Mouse (Mus musculus) cortical plate, adult 2 months (tissue): ENCODE measurements around the gene Galnt10. TPM values are rescaled to one million over a fixed set of nuclear protein-coding genes. Genes with fewer than 3 reads are reported as not detected.

Experiments
- H3K27ac ChIP-seq: fragments of 200-500 bp; 2 replicates; pipeline ENCODE4 v1.5.1; 2012; ENCODE audit warnings: low read length, control low read depth, inconsistent platforms; ENCODE audit not compliant: insufficient read depth
- H3K4me1 ChIP-seq: fragments of 200-500 bp; 2 replicates; pipeline ENCODE4 v1.6.1; 2011; ENCODE audit warnings: low read length; ENCODE audit not compliant: control insufficient read depth, insufficient read depth
- H3K4me3 ChIP-seq: fragments of 200-500 bp; 2 replicates; pipeline ENCODE4 v1.5.1; 2011; ENCODE audit warnings: mild to moderate bottlenecking, low read length, control low read depth; ENCODE audit not compliant: insufficient read depth
- CTCF ChIP-seq: fragments of 200-500 bp; IDR thresholded peaks from 2 replicates; pipeline ENCODE4 v1.5.1; 2011; ENCODE audit warnings: mild to moderate bottlenecking, control low read depth, low read length; ENCODE audit not compliant: insufficient read depth; ENCODE audit errors: extremely low read depth
- POLR2A ChIP-seq: fragments of 200-500 bp; IDR thresholded peaks from 2 replicates; pipeline ENCODE4 v1.6.1; 2011; ENCODE audit warnings: mild to moderate bottlenecking, low read length, control low read depth; ENCODE audit not compliant: insufficient read depth; ENCODE audit errors: extremely low read depth
- polyA plus RNA-seq: library from polyadenylated mRNA; depleted of rRNA; stranded (reverse); fragments of >200 nt; gene quantifications from 2 replicates; pipeline ENCODE4 v1.2.3, GENCODE M21; 2012; rRNA removed

The Galnt10 gene
- 6.1 and 6.4 TPM in 2 replicates for polyA plus RNA-seq

- H3K27ac ChIP-seq: peak within 1 kb of the TSS; percentile 87
- no peak for TF ChIP-seq POLR2A
- peak within 1 kb of the TSS; percentile 70 for H3K4me3 ChIP-seq
- no peaks in the 10 kb centered on the region for H3K4me1 ChIP-seq
These were observed at the start of gene Galnt10 for GRCm38 (mm10) chr11:57645018-57645559. Galnt10 (plus strand) TSS chr11:57645442.

- Histone ChIP-seq H3K27ac (no peak overlapping the region), H3K4me3 (no peak overlapping the region), H3K4me1 (0 out of 2 replicates have a peak, but pooled peaks cover 1% of the 10 kb centered on the region)
- no peak for TF ChIP-seq POLR2A
- TF ChIP-seq CTCF: no peak
These were observed 49.3 kb upstream of the Galnt10 start for GRCm38 (mm10) chr11:57595899-57596298.

GRCm38 (mm10) chr11:57598161-57598560 lies 47.1 kb upstream of the Galnt10 start:
- Histone ChIP-seq H3K4me1 (0 out of 2 replicates have a peak, but pooled peaks cover 1% of the 10 kb centered on the region), H3K4me3 (no peak overlapping the region), H3K27ac (no peak overlapping the region)
- no peak for TF ChIP-seq POLR2A
- TF ChIP-seq CTCF: no peak

GRCm38 (mm10) chr11:57599304-57599703 lies 45.9 kb upstream of the Galnt10 start:
- H3K4me3 ChIP-seq: no peak overlapping the region
- no peak for TF ChIP-seq POLR2A
- no peak for TF ChIP-seq CTCF

GRCm38 (mm10) chr11:57600113-57600512 lies 45.1 kb upstream of the Galnt10 start:
- Histone ChIP-seq H3K4me1 (0 out of 2 replicates have a peak, but pooled peaks cover 1% of the 10 kb centered on the region), H3K27ac (no peak overlapping the region), H3K4me3 (no peak overlapping the region)
- TF ChIP-seq CTCF: no peak
- TF ChIP-seq POLR2A: no peak

More at GRCm38 (mm10) chr11:57599304-57599703, 45.9 kb upstream of the Galnt10 start:
- no peak overlapping the region for H3K27ac ChIP-seq
- H3K4me1 ChIP-seq: 0 out of 2 replicates have a peak, but pooled peaks cover 1% of the 10 kb centered on the region

- H3K27ac ChIP-seq: no peak overlapping the region
- H3K4me1 ChIP-seq: 0 out of 2 replicates have a peak, but pooled peaks cover 1% of the 10 kb centered on the region
- TF ChIP-seq CTCF (no peak), POLR2A (no peak)
- H3K4me3 ChIP-seq: no peak overlapping the region
These were observed 44.6 kb upstream of the Galnt10 start for GRCm38 (mm10) chr11:57600621-57601121.

GRCm38 (mm10) chr11:57601806-57602455 lies 43.3 kb upstream of the Galnt10 start:
- Histone ChIP-seq H3K27ac (no peak overlapping the region), H3K4me3 (no peak overlapping the region), H3K4me1 (0 out of 2 replicates have a peak, but pooled peaks cover 1% of the 10 kb centered on the region)
- TF ChIP-seq CTCF (no peak), POLR2A (no peak)

GRCm38 (mm10) chr11:57605086-57605485 lies 40.2 kb upstream of the Galnt10 start:
- TF ChIP-seq CTCF (no peak), POLR2A (no peak)
- H3K27ac ChIP-seq: no peak overlapping the region
- H3K4me3 ChIP-seq: no peak overlapping the region
- H3K4me1 ChIP-seq: no peaks in the 10 kb centered on the region

GRCm38 (mm10) chr11:57605660-57606059 lies 39.6 kb upstream of the Galnt10 start:
- no peak overlapping the region for H3K27ac ChIP-seq
- no peak overlapping the region for H3K4me3 ChIP-seq
- TF ChIP-seq POLR2A (no peak), CTCF (no peak)
- no peaks in the 10 kb centered on the region for H3K4me1 ChIP-seq

- Histone ChIP-seq H3K4me1 (no peaks in the 10 kb centered on the region), H3K27ac (no peak overlapping the region), H3K4me3 (no peak overlapping the region)
- TF ChIP-seq POLR2A (no peak), CTCF (no peak)
These were observed 30.7 kb upstream of the Galnt10 start for GRCm38 (mm10) chr11:57614502-57614901.
